ENCODE assay signal across 11 mouse cellular contexts in the genomic region with DNA sequence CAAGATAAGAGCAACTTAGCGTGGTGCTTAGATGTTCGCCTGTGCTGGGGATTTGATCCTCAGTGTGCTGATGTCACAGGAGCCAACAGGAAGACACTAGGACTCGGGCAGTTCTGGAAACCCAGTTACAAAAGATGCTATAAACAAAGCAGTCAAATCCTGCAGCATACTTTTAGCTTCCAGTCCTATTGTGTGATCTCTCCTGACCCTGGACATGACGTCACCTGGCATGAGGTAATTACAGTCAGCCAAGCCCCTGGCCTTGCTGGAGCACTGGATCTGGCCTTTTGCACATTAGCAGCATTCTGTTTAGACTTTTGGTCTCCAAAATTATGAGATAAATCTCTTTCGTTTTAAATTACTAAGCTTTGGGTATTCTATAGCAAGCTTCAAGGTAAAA. TPM values are rescaled to one million over a fixed set of nuclear protein-coding genes. Genes with fewer than 3 reads are reported as not detected.
DNase-seq lines count a peak whose midpoint lies in the region; ATAC-seq and TF ChIP-seq lines count a peak whose summit lies in the region.
"Had no signal": no experiment of that assay in that cellular context is flagged by ENCODE, and none has a peak within 500 bp of the region (broad histone marks: within the 10 kb centered on the region; RNA-seq: fewer than 3 reads in every experiment).

No protein-coding gene starts in this region.

- H3K36me3 ChIP-seq in liver, postnatal 0 days (replicated peaks; ENCODE audit: insufficient read depth, low read length): no peaks in the 10 kb centered on the region
- no peaks in the 10 kb centered on the region for H3K36me3 ChIP-seq in liver, embryonic 11.5 days (ENCODE audit: control insufficient read depth, insufficient read depth, low read length)
- no peaks in the 10 kb centered on the region for H3K36me3 ChIP-seq in hindbrain, embryonic 16.5 days (ENCODE audit: control insufficient read depth, insufficient read depth, low read length)
- H3K36me3 ChIP-seq: forebrain, embryonic 15.5 days; hindbrain, embryonic 12.5 days had no signal

- no peaks in the 10 kb centered on the region for H3K27me3 ChIP-seq in liver, postnatal 0 days (ENCODE audit: insufficient read depth, low read length)
- H3K27me3 ChIP-seq in liver, embryonic 11.5 days (replicated peaks; ENCODE audit: control insufficient read depth, insufficient read depth, low read length): no peaks in the 10 kb centered on the region
- H3K27me3 ChIP-seq in hindbrain, embryonic 16.5 days (replicated peaks; ENCODE audit: control insufficient read depth, insufficient read depth, low read length): no peaks in the 10 kb centered on the region
- H3K27me3 ChIP-seq: forebrain, embryonic 15.5 days; hindbrain, embryonic 12.5 days had no signal

- no peak for TF ChIP-seq EP300 in liver, postnatal 0 days (IDR thresholded peaks at IDR 0.05; ENCODE audit: low read depth)

- H3K4me3 ChIP-seq in liver, postnatal 0 days (ENCODE audit: low read depth, low read length): no peak overlapping the region
- no peak overlapping the region for H3K4me3 ChIP-seq in liver, embryonic 11.5 days (ENCODE audit: low read depth, low read length)
- H3K4me3 ChIP-seq in hindbrain, embryonic 16.5 days (ENCODE audit: low read length): no peak overlapping the region
- H3K4me3 ChIP-seq: forebrain, embryonic 15.5 days; hindbrain, embryonic 12.5 days had no signal

- no peak; the same call in 1 of the 2 replicates for ATAC-seq in liver, postnatal 0 days
- ATAC-seq in liver, embryonic 11.5 days (replicated peaks; ENCODE audit: low FRiP score): no peak
- ATAC-seq in hindbrain, embryonic 16.5 days: no peak
- ATAC-seq: forebrain, embryonic 15.5 days had no signal

- H3K4me2 ChIP-seq in liver, postnatal 0 days (ENCODE audit: low read depth, low read length): no peak overlapping the region
- no peak overlapping the region for H3K4me2 ChIP-seq in liver, embryonic 11.5 days
- no peak overlapping the region for H3K4me2 ChIP-seq in hindbrain, embryonic 16.5 days (ENCODE audit: low read length)
- H3K4me2 ChIP-seq: forebrain, embryonic 15.5 days; hindbrain, embryonic 12.5 days had no signal

- DNase-seq in embryo, embryonic 10.5 days (ENCODE audit: low spot score): peak; percentile 23
- no peak for DNase-seq in embryo, embryonic 11 days
- no peak for DNase-seq in liver, postnatal 0 days
- DNase-seq in liver, embryonic 11.5 days (ENCODE audit: low spot score): no peak
- peak; percentile 58 for DNase-seq in heart, adult 8-10 months (ENCODE audit: low spot score)
- DNase-seq in lung, postnatal 36 days: peak; percentile 64
- no peak for DNase-seq in right cerebral cortex, postnatal 25 days
- DNase-seq: B cell, adult 2 months had no signal

- peaks cover 32% of the 10 kb centered on the region for H3K4me1 ChIP-seq in liver, postnatal 0 days (ENCODE audit: insufficient read depth)
- H3K4me1 ChIP-seq in liver, embryonic 11.5 days (replicated peaks; ENCODE audit: control insufficient read depth, insufficient read depth, low read length): peaks cover 16% of the 10 kb centered on the region
- H3K4me1 ChIP-seq in hindbrain, embryonic 16.5 days (ENCODE audit: control insufficient read depth, insufficient read depth, low read depth, low read length): peaks cover 14% of the 10 kb centered on the region

- no peak for TF ChIP-seq CTCF in liver, postnatal 0 days (IDR thresholded peaks at IDR 0.05; ENCODE audit: low read depth)

- WGBS in liver, postnatal 0 days (ENCODE audit: insufficient replicate concordance): 62% methylated on average over 5 of the region's 5 CpGs
- 67% methylated on average over 5 of the region's 5 CpGs for WGBS in liver, embryonic 11.5 days
- WGBS in hindbrain, embryonic 16.5 days: 76% methylated on average over 5 of the region's 5 CpGs

- no peak overlapping the region for H3K27ac ChIP-seq in liver, postnatal 0 days (ENCODE audit: low read depth)
- no peak overlapping the region for H3K27ac ChIP-seq in liver, embryonic 11.5 days (ENCODE audit: low read depth, low read length)
- no peak overlapping the region for H3K27ac ChIP-seq in hindbrain, embryonic 16.5 days (ENCODE audit: low read depth, low read length)
- H3K27ac ChIP-seq: forebrain, embryonic 15.5 days; hindbrain, embryonic 12.5 days had no signal

- H3K9ac ChIP-seq in liver, postnatal 0 days (replicated peaks): 0 out of 2 replicates have a peak overlapping the region, but pooled peaks have one; percentile 3
- H3K9ac ChIP-seq in liver, embryonic 11.5 days (ENCODE audit: low read depth, low read length): no peak overlapping the region
- no peak overlapping the region for H3K9ac ChIP-seq in hindbrain, embryonic 16.5 days (ENCODE audit: low read depth, low read length)
- H3K9ac ChIP-seq: forebrain, embryonic 15.5 days; hindbrain, embryonic 12.5 days had no signal

- H3K9me3 ChIP-seq in liver, postnatal 0 days (ENCODE audit: low read length): no peaks in the 10 kb centered on the region
- no peaks in the 10 kb centered on the region for H3K9me3 ChIP-seq in liver, embryonic 11.5 days (ENCODE audit: control insufficient read depth, low read length)
- H3K9me3 ChIP-seq in hindbrain, embryonic 16.5 days (ENCODE audit: control insufficient read depth, low read length): no peaks in the 10 kb centered on the region
- H3K9me3 ChIP-seq: forebrain, embryonic 15.5 days; hindbrain, embryonic 12.5 days had no signal

RNA-seq across cellular contexts. Expression of a gene that starts 38.8 kb away (rescaled TPM):
- 9.1 and 10.3 TPM in 2 replicates for polyA plus RNA-seq in liver, postnatal 0 days (2015; fragmentation: Nextera tagmentation; extraction: Ambion mirVana)
- polyA plus RNA-seq in liver, embryonic 11.5 days (2014; fragmentation: Nextera tagmentation; extraction: Ambion mirVana): 7.2 and 7.9 TPM in 2 replicates
- total RNA-seq in heart, adult 8-10 months (2022): 10 to 100 TPM; 14.5 to 19.5 (median 16.1) TPM
- polyA plus RNA-seq in hindbrain, embryonic 16.5 days (2015; fragmentation: Nextera tagmentation; extraction: Ambion mirVana): 40.8 and 44.5 TPM in 2 replicates

Comparison
In these comparisons a context has a peak if more than half of its experiments do, and no peak if none do; other contexts are left out.
1. DNase-seq: peak in embryo, embryonic 10.5 days (single experiment), heart, adult 8-10 months (single experiment) and lung, postnatal 36 days (single experiment); none in embryo, embryonic 11 days (single experiment), liver, postnatal 0 days (single experiment), liver, embryonic 11.5 days (single experiment) and right cerebral cortex, postnatal 25 days (single experiment).